Comparison of ENCODE assay signal across 8 mouse cellular contexts in genomic region chr2:119209176-119209507, GRCm38 (mm10). TPM values are rescaled to one million over a fixed set of nuclear protein-coding genes. Genes with fewer than 3 reads are reported as not detected.
DNase-seq lines count a peak whose midpoint lies in the region; ATAC-seq and TF ChIP-seq lines count a peak whose summit lies in the region.

No protein-coding gene starts in this region.

- H3K9ac ChIP-seq in heart, embryonic 12.5 days, result peak overlapping the region; percentile 78
- H3K9ac ChIP-seq in forebrain, postnatal 0 days, result peak overlapping the region; percentile 70

- peaks cover 11% of the 10 kb centered on the region for H3K4me1 ChIP-seq in heart, embryonic 12.5 days (replicated peaks)
- H3K4me1 ChIP-seq in E14TG2a.4 (replicated peaks; ENCODE audit: low read depth, low read length), result peaks cover 45% of the 10 kb centered on the region
- H3K4me1 ChIP-seq in forebrain, postnatal 0 days (ENCODE audit: insufficient read depth), result peaks cover 3% of the 10 kb centered on the region; the same call in 1 of the 2 replicates

- H3K4me2 ChIP-seq in heart, embryonic 12.5 days, result peak overlapping the region; percentile 77
- H3K4me2 ChIP-seq in forebrain, postnatal 0 days (ENCODE audit: low read depth), result peak overlapping the region; percentile 69

- peak overlapping the region; percentile 68 for H3K4me3 ChIP-seq in heart, embryonic 12.5 days
- H3K4me3 ChIP-seq in E14TG2a.4 (replicated peaks; ENCODE audit: low read length) (peak overlapping the region; percentile 89), macrophage (ENCODE audit: inconsistent target) (peak overlapping the region; percentile 92)
- peak overlapping the region; percentile 85 for H3K4me3 ChIP-seq in forebrain, postnatal 0 days (ENCODE audit: low read depth, low read length)

- peak overlapping the region; percentile 7; the same call in 1 of the 2 replicates for H3K27ac ChIP-seq in heart, embryonic 12.5 days (ENCODE audit: poor library complexity, severe bottlenecking)
- H3K27ac ChIP-seq in forebrain, postnatal 0 days (ENCODE audit: low read depth, low read length), result peak overlapping the region; percentile 64
- H3K27ac ChIP-seq in macrophage, result peak overlapping the region; percentile 44; the same call in 1 of the 2 replicates

- H3K27me3 ChIP-seq in heart, embryonic 12.5 days (replicated peaks), result no peaks in the 10 kb centered on the region
- no peaks in the 10 kb centered on the region for H3K27me3 ChIP-seq in E14TG2a.4 (ENCODE audit: insufficient read depth, low read length)
- no peaks in the 10 kb centered on the region for H3K27me3 ChIP-seq in forebrain, postnatal 0 days (ENCODE audit: insufficient read depth, low read length)

- H3K9me3 ChIP-seq in heart, embryonic 12.5 days (replicated peaks), result no peaks in the 10 kb centered on the region
- H3K9me3 ChIP-seq in E14TG2a.4 (ENCODE audit: low read length), result no peaks in the 10 kb centered on the region
- H3K9me3 ChIP-seq in forebrain, postnatal 0 days (ENCODE audit: low read length), result no peaks in the 10 kb centered on the region

- ATAC-seq in heart, embryonic 12.5 days (ENCODE audit: insufficient number of reproducible peaks, low FRiP score), result no peak
- ATAC-seq in forebrain, postnatal 0 days, result peak; percentile 5

- WGBS in heart, embryonic 12.5 days, result under 1% methylated on average over 13 of the region's 13 CpGs
- 3% methylated on average over 13 of the region's 13 CpGs for WGBS in forebrain, postnatal 0 days
- 0% methylated on average over 13 of the region's 13 CpGs for WGBS in macrophage (ENCODE audit: missing documents)

- intact Hi-C loops in heart, postnatal 10 days (cut with DNase I), result loop anchor here (2.0 kb wide), 1 partner anchor 42 kb away; no protein-coding TSS in a partner anchor

- peaks cover 42% of the 10 kb centered on the region; the same call in 1 of the 2 replicates for H3K79me2 ChIP-seq in macrophage (ENCODE audit: inconsistent target)

- no peak for TF ChIP-seq CTCF in E14TG2a.4 (conservative IDR thresholded peaks at IDR 0.05; ENCODE audit: low read length)
- TF ChIP-seq CTCF in forebrain, postnatal 0 days (IDR thresholded peaks at IDR 0.05; ENCODE audit: low read depth), result no peak

- peaks cover 30% of the 10 kb centered on the region for H3K36me3 ChIP-seq in heart, embryonic 12.5 days
- peaks cover 37% of the 10 kb centered on the region for H3K36me3 ChIP-seq in E14TG2a.4 (ENCODE audit: insufficient read depth, low read length)
- H3K36me3 ChIP-seq in forebrain, postnatal 0 days (ENCODE audit: insufficient read depth), result peaks cover 25% of the 10 kb centered on the region
- peaks cover 28% of the 10 kb centered on the region; the same call in 1 of the 2 replicates for H3K36me3 ChIP-seq in macrophage (ENCODE audit: inconsistent target)

- DNase-seq in heart, postnatal 10 days, result no peak
- DNase-seq in forebrain, postnatal 0 days, result no peak
- no peak for DNase-seq in right cerebral cortex, postnatal 14 days
- DNase-seq in cerebellum, adult 8-10 months, result no peak
- no peak for DNase-seq in layer of hippocampus, postnatal 25 days (ENCODE audit: extremely low spot score in 1 of 2, low spot score in 1 of 2)

RNA-seq across cellular contexts. Expression of gene Dnajc17, which starts 0.5 kb away (rescaled TPM):
- polyA plus RNA-seq in heart, embryonic 12.5 days (2016; fragmentation: Nextera tagmentation; extraction: Ambion mirVana), result 12.0 and 12.6 TPM in 2 replicates
- 10 to 100 TPM; 12.0 to 13.3 TPM for total RNA-seq in heart, postnatal 10 days (2021)
- 30.6 and 41.9 TPM in 2 replicates for total RNA-seq in forebrain, postnatal 0 days (2014; rRNA removed)
- polyA plus RNA-seq in forebrain, postnatal 0 days (2015; fragmentation: Nextera tagmentation; extraction: Ambion mirVana), result 25.2 and 27.0 TPM in 2 replicates
- 10 to 100 TPM in 23 of 26 experiments, 1 to 10 TPM in 3; 6.6 to 47.0 (median 29.7) TPM for total RNA-seq in macrophage (2018; cell fraction: chromatin; rRNA removed)
- 10 to 100 TPM in 23 of 26 experiments, 1 to 10 TPM in 3; 8.5 to 18.7 (median 14.4) TPM for total RNA-seq in macrophage (2018; cell fraction: cytosol; rRNA removed)
- total RNA-seq in macrophage (2018; cell fraction: nucleus; rRNA removed), result 10 to 100 TPM in 19 of 26 experiments, 1 to 10 TPM in 7; 5.8 to 35.6 (median 14.1) TPM
- polyA plus RNA-seq in macrophage (2018), result 14.2 to 28.9 TPM (median 14.3 TPM) in 3 replicates
- 10 to 100 TPM; 15.8 to 19.7 TPM for total RNA-seq in layer of hippocampus, postnatal 25 days (2021)

RNA-seq across cellular contexts. Expression of gene Zfyve19, which starts 0.7 kb away (rescaled TPM):
- 31.6 and 36.5 TPM in 2 replicates for polyA plus RNA-seq in heart, embryonic 12.5 days (2016; fragmentation: Nextera tagmentation; extraction: Ambion mirVana)
- total RNA-seq in heart, postnatal 10 days (2021), result 10 to 100 TPM; 21.6 TPM
- total RNA-seq in forebrain, postnatal 0 days (2014; rRNA removed), result 37.4 and 38.6 TPM in 2 replicates
- 58.3 and 62.5 TPM in 2 replicates for polyA plus RNA-seq in forebrain, postnatal 0 days (2015; fragmentation: Nextera tagmentation; extraction: Ambion mirVana)
- total RNA-seq in macrophage (2018; cell fraction: chromatin; rRNA removed), result 100 to 1,000 TPM in 1 of 26 experiments, 10 to 100 TPM in 22, 1 to 10 TPM in 3; 6.2 to 103 (median 35.1) TPM
- total RNA-seq in macrophage (2018; cell fraction: cytosol; rRNA removed), result 10 to 100 TPM; 10.1 to 27.6 (median 20.1) TPM
- total RNA-seq in macrophage (2018; cell fraction: nucleus; rRNA removed), result 10 to 100 TPM in 23 of 26 experiments, 1 to 10 TPM in 3; 5.2 to 75.6 (median 22.9) TPM
- polyA plus RNA-seq in macrophage (2018), result 19.2 to 23.2 TPM (median 20.3 TPM) in 3 replicates
- total RNA-seq in layer of hippocampus, postnatal 25 days (2021), result 10 to 100 TPM; 28.3 to 38.8 TPM

RNA-seq across cellular contexts. Expression of gene Ppp1r14d, which starts 20.6 kb away (rescaled TPM):
- not detected in 2 replicates for polyA plus RNA-seq in heart, embryonic 12.5 days (2016; fragmentation: Nextera tagmentation; extraction: Ambion mirVana)
- total RNA-seq in heart, postnatal 10 days (2021), result not detected
- not detected in 2 replicates for total RNA-seq in forebrain, postnatal 0 days (2014; rRNA removed)
- not detected in 2 replicates for polyA plus RNA-seq in forebrain, postnatal 0 days (2015; fragmentation: Nextera tagmentation; extraction: Ambion mirVana)
- not detected for total RNA-seq in macrophage (2018; cell fraction: chromatin; rRNA removed)
- total RNA-seq in macrophage (2018; cell fraction: cytosol; rRNA removed), result not detected
- total RNA-seq in macrophage (2018; cell fraction: nucleus; rRNA removed), result not detected
- not detected in 3 replicates for polyA plus RNA-seq in macrophage (2018)
- not detected for total RNA-seq in layer of hippocampus, postnatal 25 days (2021)

RNA-seq across cellular contexts. Expression of gene Spint1, which starts 28.0 kb away (rescaled TPM):
- 0.82 and 1.00 TPM in 2 replicates for polyA plus RNA-seq in heart, embryonic 12.5 days (2016; fragmentation: Nextera tagmentation; extraction: Ambion mirVana)
- not detected for total RNA-seq in heart, postnatal 10 days (2021)
- total RNA-seq in forebrain, postnatal 0 days (2014; rRNA removed), result 1.6 and 1.8 TPM in 2 replicates
- 0.52 and 1.1 TPM in 2 replicates for polyA plus RNA-seq in forebrain, postnatal 0 days (2015; fragmentation: Nextera tagmentation; extraction: Ambion mirVana)
- total RNA-seq in macrophage (2018; cell fraction: chromatin; rRNA removed), result not detected
- total RNA-seq in macrophage (2018; cell fraction: cytosol; rRNA removed), result under 1 TPM; 0.05 to 0.52 (median 0.20) TPM
- total RNA-seq in macrophage (2018; cell fraction: nucleus; rRNA removed), result under 1 TPM in 16 of 26 experiments, not detected in 10; 0.21 to 0.99 (median 0.39) TPM
- 0.32 to 0.56 TPM (median 0.54 TPM) in 3 replicates for polyA plus RNA-seq in macrophage (2018)
- total RNA-seq in layer of hippocampus, postnatal 25 days (2021), result 1 to 10 TPM in 1 of 2 experiments, under 1 TPM in 1; 0.92 to 1.9 TPM

RNA-seq across cellular contexts. Expression of gene Gm14137, which starts 34.8 kb away (rescaled TPM):
- 0.34 and 0.46 TPM in 2 replicates for polyA plus RNA-seq in heart, embryonic 12.5 days (2016; fragmentation: Nextera tagmentation; extraction: Ambion mirVana)
- total RNA-seq in heart, postnatal 10 days (2021), result not detected
- 0.08 TPM in 1 of 2 replicates, not detected in the other for total RNA-seq in forebrain, postnatal 0 days (2014; rRNA removed)
- 0.09 and 0.28 TPM in 2 replicates for polyA plus RNA-seq in forebrain, postnatal 0 days (2015; fragmentation: Nextera tagmentation; extraction: Ambion mirVana)
- total RNA-seq in macrophage (2018; cell fraction: chromatin; rRNA removed), result not detected
- not detected for total RNA-seq in macrophage (2018; cell fraction: cytosol; rRNA removed)
- total RNA-seq in macrophage (2018; cell fraction: nucleus; rRNA removed), result not detected
- not detected in 3 replicates for polyA plus RNA-seq in macrophage (2018)
- total RNA-seq in layer of hippocampus, postnatal 25 days (2021), result not detected

Comparison
In these comparisons a context has a peak if more than half of its experiments do, and no peak if none do; other contexts are left out.
1. H3K27ac ChIP-seq: peak in every context shown above with its lines; median percentile 64 in forebrain, postnatal 0 days; 44 in macrophage; 7 in heart, embryonic 12.5 days.